Mouse (Mus musculus): ENCODE measurements at regions not wholly inside any gene's neighbourhood (a gene's known extent, or its start where the extent isn't known, plus 50 kb on each side); places are given as distances from the start of the nearest gene placed in this dataset.

DNA sequence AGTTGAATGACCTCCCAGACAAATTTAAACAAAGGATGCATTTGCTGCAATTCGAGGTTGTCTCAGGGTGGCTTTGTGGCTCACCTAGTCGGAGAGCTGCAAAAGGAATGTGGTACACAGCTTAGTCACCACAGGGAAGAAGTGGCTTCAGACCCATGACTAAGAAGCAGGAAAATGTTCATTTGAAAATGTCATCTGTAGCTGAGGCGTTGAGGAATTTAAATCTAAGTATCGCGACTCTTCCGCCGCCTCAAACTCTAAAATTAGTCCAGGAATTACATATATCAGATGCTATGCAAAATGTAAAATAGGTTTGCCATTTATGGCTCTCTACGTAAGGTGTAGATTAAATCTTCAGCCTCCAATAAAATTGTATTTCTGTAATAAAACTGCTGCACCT is 325.9 kb downstream of the Mtx2 start:
- TF ChIP-seq MAX (IDR thresholded peaks at IDR 0.05) (no peak), USF1 (IDR thresholded peaks at IDR 0.05; ENCODE audit: low read depth) (no peak), MYOD1 (IDR thresholded peaks at IDR 0.05; ENCODE audit: control insufficient read depth, insufficient read length, low read depth) (no peak), CEBPB (IDR thresholded peaks at IDR 0.05; ENCODE audit: low read depth) (no peak), MYOG (IDR thresholded peaks at IDR 0.05; ENCODE audit: control insufficient read depth, extremely low read depth, insufficient read length) (no peak), CTCF (IDR thresholded peaks at IDR 0.05; ENCODE audit: control insufficient read depth, insufficient read depth, insufficient read length) (no peak)
- Histone ChIP-seq H3K4me3 (ENCODE audit: insufficient read depth, poor library complexity, severe bottlenecking) (no peak overlapping the region), H3K27me3 (ENCODE audit: control insufficient read depth, insufficient read depth, insufficient read length) (peaks cover 9% of the 10 kb centered on the region), H3K79me3 (ENCODE audit: low read depth) (no peaks in the 10 kb centered on the region), H3K36me3 (ENCODE audit: control insufficient read depth, insufficient read depth) (no peaks in the 10 kb centered on the region), H3ac (ENCODE audit: control insufficient read depth, insufficient read length, low read depth) (no peak overlapping the region), H3K79me2 (ENCODE audit: control insufficient read depth, insufficient read depth) (no peaks in the 10 kb centered on the region)

DNA sequence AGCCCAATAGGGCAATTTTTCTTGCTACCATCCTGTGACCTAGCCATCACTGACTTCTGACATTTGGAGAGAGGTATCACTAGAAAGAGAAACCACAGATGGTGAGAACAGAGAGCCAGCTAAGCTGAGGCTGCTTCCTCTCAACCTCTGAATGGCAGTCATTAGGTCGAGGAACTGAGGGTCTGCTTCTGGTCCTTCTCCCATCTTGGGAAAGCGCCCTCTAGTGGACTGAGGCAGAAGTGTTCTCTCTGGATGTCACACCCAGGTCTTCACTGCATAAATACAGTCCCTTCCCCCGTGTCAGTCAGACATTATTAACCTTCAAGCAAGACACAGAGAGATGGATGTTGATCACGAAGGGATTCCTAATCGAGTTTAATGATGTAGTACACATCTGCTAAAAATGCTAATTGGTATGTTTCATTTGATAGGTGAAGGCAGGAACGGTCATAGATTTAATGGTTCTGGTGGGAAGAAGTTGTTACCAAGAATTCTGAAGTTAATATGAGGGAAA is 326.9 kb downstream of the Mtx2 start:
- no peaks in the 10 kb centered on the region for H3K36me3 ChIP-seq (ENCODE audit: control insufficient read depth, insufficient read depth)
- TF ChIP-seq MYOG (IDR thresholded peaks at IDR 0.05; ENCODE audit: control insufficient read depth, extremely low read depth, insufficient read length) (no peak), FOSL1 (IDR thresholded peaks at IDR 0.05; ENCODE audit: insufficient read depth, low read length, poor library complexity, severe bottlenecking) (no peak), CEBPB (IDR thresholded peaks at IDR 0.05; ENCODE audit: low read depth) (no peak), USF1 (IDR thresholded peaks at IDR 0.05; ENCODE audit: low read depth) (no peak), MYOD1 (IDR thresholded peaks at IDR 0.05; ENCODE audit: control insufficient read depth, insufficient read length, low read depth) (no peak), MAX (IDR thresholded peaks at IDR 0.05) (no peak), CTCF (IDR thresholded peaks at IDR 0.05; ENCODE audit: control insufficient read depth, insufficient read depth, insufficient read length) (no peak)

DNA sequence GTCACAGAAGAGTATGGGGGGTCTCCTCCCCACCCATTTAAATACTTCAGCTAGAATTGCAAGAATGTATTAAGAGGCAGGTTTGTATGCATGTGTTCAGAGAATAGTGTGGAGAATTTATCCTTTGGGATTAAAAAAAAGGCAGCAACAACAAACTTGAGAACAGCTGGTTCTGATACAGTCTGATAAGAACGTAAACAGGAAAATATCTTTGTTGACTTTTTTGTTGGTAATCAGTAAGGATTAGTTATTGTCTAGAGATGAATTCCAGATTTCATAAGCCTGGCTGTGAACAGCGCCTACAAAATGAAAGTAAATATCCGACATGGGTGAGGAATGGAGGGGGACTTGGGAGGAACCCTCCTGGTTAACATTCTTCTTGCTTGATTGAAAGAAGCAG is 328.8 kb downstream of the Mtx2 start:
- no peak overlapping the region for H3K4me3 ChIP-seq (ENCODE audit: insufficient read depth, poor library complexity, severe bottlenecking)
- no peaks in the 10 kb centered on the region for H3K79me3 ChIP-seq (ENCODE audit: low read depth)
- no peaks in the 10 kb centered on the region for H3K79me2 ChIP-seq (ENCODE audit: control insufficient read depth, insufficient read depth)
- H3K27me3 ChIP-seq (ENCODE audit: control insufficient read depth, insufficient read depth, insufficient read length) = peaks cover 9% of the 10 kb centered on the region
- H3K36me3 ChIP-seq (ENCODE audit: control insufficient read depth, insufficient read depth) = no peaks in the 10 kb centered on the region
- no peak for TF ChIP-seq CTCF (IDR thresholded peaks at IDR 0.05; ENCODE audit: control insufficient read depth, insufficient read depth, insufficient read length)
- TF ChIP-seq USF1 (IDR thresholded peaks at IDR 0.05; ENCODE audit: low read depth) = no peak
- H3ac ChIP-seq (ENCODE audit: control insufficient read depth, insufficient read length, low read depth) = no peak overlapping the region

More for the DNA sequence above, 326.9 kb downstream of the Mtx2 start:
- H3K27me3 ChIP-seq (ENCODE audit: control insufficient read depth, insufficient read depth, insufficient read length) = peaks cover 9% of the 10 kb centered on the region
- H3ac ChIP-seq (ENCODE audit: control insufficient read depth, insufficient read length, low read depth) = no peak overlapping the region
- H3K79me3 ChIP-seq (ENCODE audit: low read depth) = no peaks in the 10 kb centered on the region
- no peak overlapping the region for H3K4me3 ChIP-seq (ENCODE audit: insufficient read depth, poor library complexity, severe bottlenecking)
- no peaks in the 10 kb centered on the region for H3K79me2 ChIP-seq (ENCODE audit: control insufficient read depth, insufficient read depth)

DNA sequence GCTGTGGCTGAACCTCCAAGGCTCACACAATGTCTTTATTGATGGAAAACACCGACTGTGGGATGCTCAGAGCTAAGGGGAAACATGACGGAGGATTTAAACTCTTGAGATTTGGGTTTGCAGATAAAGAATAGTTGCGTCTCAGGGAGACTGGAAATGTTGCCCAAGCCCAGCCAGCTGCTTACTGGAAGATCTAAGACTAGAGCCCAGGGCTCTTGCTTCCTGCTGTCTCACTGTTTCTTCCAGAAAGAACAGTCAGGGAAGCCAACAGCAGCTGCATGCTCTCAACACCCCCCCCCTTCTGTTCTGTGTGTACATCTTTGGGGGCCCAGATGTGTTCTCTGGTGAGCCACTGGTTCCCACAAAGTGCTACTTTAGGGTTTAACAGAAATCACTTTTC is 333.0 kb downstream of the Mtx2 start:
- Histone ChIP-seq H3K4me3 (ENCODE audit: insufficient read depth, poor library complexity, severe bottlenecking) (no peak overlapping the region), H3K79me2 (ENCODE audit: control insufficient read depth, insufficient read depth) (no peaks in the 10 kb centered on the region), H3ac (ENCODE audit: control insufficient read depth, insufficient read length, low read depth) (no peak overlapping the region), H3K27me3 (ENCODE audit: control insufficient read depth, insufficient read depth, insufficient read length) (peaks cover 13% of the 10 kb centered on the region), H3K36me3 (ENCODE audit: control insufficient read depth, insufficient read depth) (no peaks in the 10 kb centered on the region), H3K79me3 (ENCODE audit: low read depth) (no peaks in the 10 kb centered on the region)
- no peak for TF ChIP-seq MAX (IDR thresholded peaks at IDR 0.05)
- no peak for TF ChIP-seq FOSL1 (IDR thresholded peaks at IDR 0.05; ENCODE audit: insufficient read depth, low read length, poor library complexity, severe bottlenecking)
- no peak for TF ChIP-seq CTCF (IDR thresholded peaks at IDR 0.05; ENCODE audit: control insufficient read depth, insufficient read depth, insufficient read length)
- TF ChIP-seq CEBPB (IDR thresholded peaks at IDR 0.05; ENCODE audit: low read depth) = no peak
- TF ChIP-seq USF1 (IDR thresholded peaks at IDR 0.05; ENCODE audit: low read depth) = no peak
- no peak for TF ChIP-seq MYOG (IDR thresholded peaks at IDR 0.05; ENCODE audit: control insufficient read depth, extremely low read depth, insufficient read length)
- TF ChIP-seq MYOD1 (IDR thresholded peaks at IDR 0.05; ENCODE audit: control insufficient read depth, insufficient read length, low read depth) = no peak

DNA sequence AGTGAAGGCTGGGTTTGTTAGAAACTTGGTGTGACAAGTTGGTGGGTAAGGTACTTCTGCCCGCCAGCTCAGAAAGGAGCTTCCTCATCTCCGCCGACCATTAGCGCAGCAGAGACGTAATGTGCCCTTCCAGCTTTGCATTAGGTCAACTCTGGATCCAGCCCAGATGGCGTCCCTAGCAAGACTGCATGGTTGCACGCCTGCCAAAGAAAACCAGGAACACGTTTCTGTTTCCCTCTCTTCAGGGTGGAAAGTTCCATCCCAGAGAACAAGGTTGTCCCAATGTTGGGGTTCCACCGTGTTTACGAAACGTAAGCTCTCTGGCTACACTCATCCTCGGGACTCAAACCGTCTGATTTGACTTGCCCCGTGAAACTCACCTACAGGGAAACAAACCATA is 335.5 kb downstream of the Mtx2 start:
- H3K27me3 ChIP-seq (ENCODE audit: control insufficient read depth, insufficient read depth, insufficient read length) = peaks cover 17% of the 10 kb centered on the region
- no peak for TF ChIP-seq MAX (IDR thresholded peaks at IDR 0.05)
- no peak for TF ChIP-seq MYOD1 (IDR thresholded peaks at IDR 0.05; ENCODE audit: control insufficient read depth, insufficient read length, low read depth)
- no peak for TF ChIP-seq MYOG (IDR thresholded peaks at IDR 0.05; ENCODE audit: control insufficient read depth, extremely low read depth, insufficient read length)
- no peak for TF ChIP-seq USF1 (IDR thresholded peaks at IDR 0.05; ENCODE audit: low read depth)
- TF ChIP-seq FOSL1 (IDR thresholded peaks at IDR 0.05; ENCODE audit: insufficient read depth, low read length, poor library complexity, severe bottlenecking) = no peak
- no peak for TF ChIP-seq CEBPB (IDR thresholded peaks at IDR 0.05; ENCODE audit: low read depth)
- TF ChIP-seq CTCF (IDR thresholded peaks at IDR 0.05; ENCODE audit: control insufficient read depth, insufficient read depth, insufficient read length) = no peak
- H3K4me3 ChIP-seq (ENCODE audit: insufficient read depth, poor library complexity, severe bottlenecking) = no peak overlapping the region
- no peaks in the 10 kb centered on the region for H3K36me3 ChIP-seq (ENCODE audit: control insufficient read depth, insufficient read depth)
- no peaks in the 10 kb centered on the region for H3K79me2 ChIP-seq (ENCODE audit: control insufficient read depth, insufficient read depth)
- no peaks in the 10 kb centered on the region for H3K79me3 ChIP-seq (ENCODE audit: low read depth)
- no peak overlapping the region for H3ac ChIP-seq (ENCODE audit: control insufficient read depth, insufficient read length, low read depth)

DNA sequence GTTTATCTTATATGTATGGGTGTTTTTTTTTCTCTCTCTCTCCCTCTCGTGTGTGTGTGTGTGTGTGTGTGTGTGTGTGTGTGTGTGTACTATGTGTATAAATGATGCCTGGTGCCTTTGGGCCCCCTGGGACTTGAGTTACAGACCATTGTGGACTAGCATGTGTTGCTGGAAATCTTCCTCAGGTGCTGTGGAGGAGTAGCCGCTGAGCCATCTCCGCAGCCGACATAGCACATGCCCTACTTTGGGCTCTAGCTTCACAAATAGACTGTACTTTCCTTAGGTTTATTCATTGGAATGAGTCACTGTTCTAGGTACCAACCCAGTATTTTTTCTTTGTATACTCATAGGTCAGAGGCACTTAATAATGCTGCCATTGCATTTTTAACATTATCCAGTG is 339.4 kb downstream of the Mtx2 start:
- TF ChIP-seq MAX (IDR thresholded peaks at IDR 0.05) = no peak
- no peak for TF ChIP-seq FOSL1 (IDR thresholded peaks at IDR 0.05; ENCODE audit: insufficient read depth, low read length, poor library complexity, severe bottlenecking)
- no peak for TF ChIP-seq MYOD1 (IDR thresholded peaks at IDR 0.05; ENCODE audit: control insufficient read depth, insufficient read length, low read depth)
- TF ChIP-seq CTCF (IDR thresholded peaks at IDR 0.05; ENCODE audit: control insufficient read depth, insufficient read depth, insufficient read length) = no peak
- no peak for TF ChIP-seq USF1 (IDR thresholded peaks at IDR 0.05; ENCODE audit: low read depth)
- TF ChIP-seq MYOG (IDR thresholded peaks at IDR 0.05; ENCODE audit: control insufficient read depth, extremely low read depth, insufficient read length) = no peak
- no peak for TF ChIP-seq CEBPB (IDR thresholded peaks at IDR 0.05; ENCODE audit: low read depth)

More for the DNA sequence above, 339.4 kb downstream of the Mtx2 start:
- peaks cover 23% of the 10 kb centered on the region for H3K27me3 ChIP-seq (ENCODE audit: control insufficient read depth, insufficient read depth, insufficient read length)
- no peaks in the 10 kb centered on the region for H3K79me2 ChIP-seq (ENCODE audit: control insufficient read depth, insufficient read depth)
- no peaks in the 10 kb centered on the region for H3K36me3 ChIP-seq (ENCODE audit: control insufficient read depth, insufficient read depth)
- no peak overlapping the region for H3ac ChIP-seq (ENCODE audit: control insufficient read depth, insufficient read length, low read depth)
- no peaks in the 10 kb centered on the region for H3K79me3 ChIP-seq (ENCODE audit: low read depth)
- H3K4me3 ChIP-seq (ENCODE audit: insufficient read depth, poor library complexity, severe bottlenecking) = no peak overlapping the region

Measured in C2C12 (cell line).